Mouse (Mus musculus) liver, embryonic 16.5 days (tissue): ENCODE data around the gene Mctp1. TPM values are rescaled to one million over a fixed set of nuclear protein-coding genes. Genes with fewer than 3 reads are reported as not detected.

Experiments used
- ATAC-seq: fragments of 200-750 bp; cut with Nextera tagmentation; 2 replicates; pipeline ENCODE4 v1.8.0; 2017; ENCODE audit warnings: low read depth, mild to moderate bottlenecking, moderate number of reproducible peaks, moderate library complexity
- H3K27ac ChIP-seq: fragments of 300-500 bp; sonication (generic); 2 replicates; pipeline ENCODE4 v1.5.1; 2014; ENCODE audit warnings: mild to moderate bottlenecking, low read length
- H3K27me3 ChIP-seq: fragments of 300-500 bp; sonication (generic); 2 replicates; pipeline ENCODE4 v1.6.1; 2014; ENCODE audit warnings: low read depth, low read length, mixed read lengths; ENCODE audit not compliant: control insufficient read depth, insufficient read depth
- H3K36me3 ChIP-seq: fragments of 300-500 bp; sonication (generic); 2 replicates; pipeline ENCODE4 v1.6.1; 2014; ENCODE audit warnings: mild to moderate bottlenecking; ENCODE audit not compliant: control insufficient read depth, insufficient read depth
- H3K4me1 ChIP-seq: fragments of 300-500 bp; sonication (generic); 2 replicates; pipeline ENCODE4 v1.6.1; 2014; ENCODE audit warnings: low read depth, low read length, mixed read lengths; ENCODE audit not compliant: control insufficient read depth
- H3K4me2 ChIP-seq: fragments of 300-500 bp; sonication (generic); 2 replicates; pipeline ENCODE4 v1.6.1; 2014; ENCODE audit warnings: low read depth, low read length, mixed read lengths
- H3K4me3 ChIP-seq: fragments of 300-500 bp; sonication (generic); 2 replicates; pipeline ENCODE4 v1.5.1; 2014; ENCODE audit warnings: low read depth, mild to moderate bottlenecking, low read length
- H3K9ac ChIP-seq: fragments of 300-500 bp; sonication (generic); 2 replicates; pipeline ENCODE4 v1.6.1; 2014; ENCODE audit warnings: low read depth, low read length
- H3K9me3 ChIP-seq: fragments of 300-500 bp; sonication (generic); replicated peaks from 2 replicates; pipeline ENCODE4 v1.6.1; 2016; ENCODE audit warnings: low read length; ENCODE audit not compliant: control insufficient read depth
- WGBS: fragments of 180-500 bp; shearing (Covaris S2); extraction: QIAGEN DNeasy Blood & Tissue Kit; methylation state at CpG from one replicate; pipeline ENCODE4 v1.1.7; 2014; ENCODE audit not compliant: insufficient replicate concordance; 5-methylcytosine and 5-hydroxymethylcytosine counted together
- polyA plus RNA-seq: library from polyadenylated mRNA; unstranded; fragments of >200 nt; fragmentation: Nextera tagmentation; extraction: Ambion mirVana; gene quantifications from 2 replicates; pipeline ENCODE4 v1.2.1, GENCODE M21; 2015

Mctp1 gene
- polyA plus RNA-seq, 1 experiment from 2014 or later = 2.4 TPM

DNA sequence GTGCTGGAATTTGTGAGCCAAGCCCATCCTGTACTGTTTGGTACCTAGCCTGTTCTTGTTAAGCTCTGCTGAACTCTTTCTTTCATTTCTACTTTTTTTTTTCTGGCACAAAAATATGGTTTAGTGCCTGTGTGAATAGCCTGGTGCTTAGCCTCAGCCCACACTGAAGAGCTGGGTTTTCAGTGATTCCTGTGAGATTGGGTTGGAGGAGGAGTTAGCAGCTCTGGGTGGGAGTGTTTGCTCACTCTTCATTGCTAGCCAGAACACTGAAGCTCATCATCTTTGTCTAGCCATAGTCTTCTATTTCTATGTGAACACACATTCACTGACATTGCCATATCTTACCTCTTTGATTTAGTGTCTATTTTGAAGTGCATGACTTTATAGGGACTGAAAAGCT, 225.1 kb downstream of the Mctp1 start:
- H3K27me3 ChIP-seq = no peaks in the 10 kb centered on the region
- no peak overlapping the region for H3K27ac ChIP-seq
- no peak overlapping the region for H3K9ac ChIP-seq
- H3K36me3 ChIP-seq = no peaks in the 10 kb centered on the region
- no peak overlapping the region for H3K4me3 ChIP-seq
- ATAC-seq = no peak
- H3K9me3 ChIP-seq = no peaks in the 10 kb centered on the region
- H3K4me1 ChIP-seq = no peaks in the 10 kb centered on the region
- H3K4me2 ChIP-seq = no peak overlapping the region

DNA sequence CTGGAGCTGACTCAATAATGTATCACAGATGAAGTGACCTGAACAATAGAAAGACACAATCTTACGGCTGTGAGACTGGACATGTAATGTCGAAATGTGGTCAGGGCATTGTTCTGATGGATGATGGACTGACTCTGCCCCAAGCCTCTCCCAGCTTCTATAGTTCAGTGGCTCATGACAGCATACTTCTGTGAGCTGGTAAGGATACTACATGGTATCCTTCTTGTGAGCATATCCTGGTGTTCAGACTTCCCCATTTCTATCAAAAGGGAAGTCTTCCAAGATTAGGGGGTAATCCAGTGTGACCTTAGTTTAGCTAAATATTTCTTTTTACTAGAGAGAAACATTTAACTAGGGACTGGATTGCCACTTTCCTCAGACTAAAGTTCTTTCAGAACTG, 227.2 kb downstream of the Mctp1 start:
- Histone ChIP-seq H3K27me3 (no peaks in the 10 kb centered on the region), H3K27ac (no peak overlapping the region), H3K9ac (no peak overlapping the region), H3K4me2 (no peak overlapping the region), H3K9me3 (no peaks in the 10 kb centered on the region), H3K4me3 (no peak overlapping the region), H3K4me1 (no peaks in the 10 kb centered on the region), H3K36me3 (no peaks in the 10 kb centered on the region)
- WGBS = 64% methylated on average over 2 of the region's 2 CpGs
- ATAC-seq = no peak

DNA sequence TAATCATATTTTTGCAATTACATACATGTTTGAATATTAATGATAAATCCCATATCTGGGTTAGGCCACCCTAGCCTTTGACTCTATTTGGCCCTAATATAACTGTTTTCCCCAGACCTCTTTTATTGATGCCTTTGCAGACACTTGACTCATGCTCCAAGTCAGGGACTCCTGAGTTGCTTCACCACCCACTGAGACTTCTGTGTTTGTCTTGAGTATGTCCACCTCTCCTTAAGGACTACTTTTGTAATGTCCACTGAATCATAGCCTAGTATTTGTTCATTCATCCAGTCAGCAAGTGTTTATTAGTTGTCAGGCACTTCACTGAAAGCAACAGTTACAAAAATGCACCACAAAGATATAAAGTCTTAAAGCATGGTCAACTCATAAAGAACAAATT, 235.8 kb downstream of the Mctp1 start:
- Histone ChIP-seq H3K4me2 (no peak overlapping the region), H3K9ac (no peak overlapping the region), H3K27ac (no peak overlapping the region), H3K36me3 (no peaks in the 10 kb centered on the region), H3K9me3 (no peaks in the 10 kb centered on the region), H3K4me1 (no peaks in the 10 kb centered on the region), H3K4me3 (no peak overlapping the region), H3K27me3 (no peaks in the 10 kb centered on the region)
- no peak for ATAC-seq

DNA sequence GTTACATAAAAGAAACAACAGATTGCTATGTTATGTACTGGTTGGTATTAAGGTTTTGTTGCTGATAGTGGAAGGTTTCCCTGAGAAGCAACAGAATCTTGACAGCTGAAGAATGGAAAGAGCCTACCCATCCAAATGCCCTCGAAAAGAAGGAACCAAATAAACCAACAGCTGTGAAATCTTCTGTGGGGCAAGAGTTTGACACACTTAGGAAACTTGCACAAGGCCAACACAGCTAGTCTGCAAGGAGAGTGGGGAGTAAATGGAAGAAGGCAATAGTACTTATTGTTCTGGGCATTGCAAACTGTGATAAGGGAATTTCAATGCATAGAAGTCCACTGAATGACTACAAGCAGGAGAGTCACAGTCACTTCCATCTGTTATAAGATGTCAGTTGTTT, 236.2 kb downstream of the Mctp1 start:
- Histone ChIP-seq H3K4me3 (no peak overlapping the region), H3K36me3 (no peaks in the 10 kb centered on the region), H3K27ac (no peak overlapping the region), H3K9me3 (no peaks in the 10 kb centered on the region), H3K9ac (no peak overlapping the region), H3K27me3 (no peaks in the 10 kb centered on the region), H3K4me1 (no peaks in the 10 kb centered on the region), H3K4me2 (no peak overlapping the region)
- no peak for ATAC-seq
- WGBS = 21% methylated on average over 1 of the region's 1 CpGs

DNA sequence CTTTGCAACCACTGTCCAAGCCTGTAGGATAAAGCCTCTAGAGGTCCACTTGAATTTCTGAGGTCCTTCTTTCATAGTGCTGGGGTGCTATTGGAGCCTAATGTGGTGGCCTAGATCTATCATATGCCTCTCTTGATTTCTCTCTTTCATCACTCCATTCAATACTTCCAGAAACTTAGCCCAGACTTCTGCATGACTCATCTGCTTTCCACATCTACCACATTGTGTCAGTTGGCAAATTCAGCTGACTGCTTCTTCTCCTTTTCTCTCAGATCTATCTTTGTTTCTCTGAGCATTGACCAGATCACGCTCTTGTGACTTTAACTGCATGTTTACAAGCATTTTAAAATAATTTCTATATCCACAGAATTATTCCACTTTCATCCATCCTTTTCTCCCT, 249.4 kb downstream of the Mctp1 start:
- 33% methylated on average over 1 of the region's 1 CpGs for WGBS
- no peak overlapping the region for H3K4me3 ChIP-seq
- no peaks in the 10 kb centered on the region for H3K36me3 ChIP-seq
- H3K4me1 ChIP-seq = no peaks in the 10 kb centered on the region
- ATAC-seq = no peak
- H3K9me3 ChIP-seq = no peaks in the 10 kb centered on the region
- H3K27ac ChIP-seq = no peak overlapping the region
- H3K27me3 ChIP-seq = no peaks in the 10 kb centered on the region
- H3K4me2 ChIP-seq = no peak overlapping the region
- no peak overlapping the region for H3K9ac ChIP-seq

DNA sequence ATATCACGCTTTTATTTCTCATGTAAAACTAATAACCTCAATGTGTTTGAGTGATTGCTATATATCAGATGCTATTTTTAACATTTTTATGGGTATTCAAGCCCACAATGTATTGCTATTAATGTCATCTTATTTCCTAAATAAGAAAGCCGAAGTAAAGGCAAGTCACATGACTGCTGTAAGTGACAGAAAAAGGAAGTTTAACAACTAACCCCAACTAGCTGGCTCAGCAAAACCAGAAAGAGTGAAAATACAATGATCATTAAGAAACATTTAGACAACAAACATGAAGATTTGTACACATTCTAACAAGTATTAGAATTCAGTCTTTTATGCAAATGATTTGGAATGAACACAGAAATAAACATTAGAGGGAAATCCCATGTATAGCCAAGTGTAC, 253.9 kb downstream of the Mctp1 start:
- Histone ChIP-seq H3K36me3 (no peaks in the 10 kb centered on the region), H3K9me3 (no peaks in the 10 kb centered on the region), H3K9ac (no peak overlapping the region), H3K4me3 (no peak overlapping the region), H3K27ac (no peak overlapping the region), H3K4me2 (no peak overlapping the region), H3K4me1 (no peaks in the 10 kb centered on the region), H3K27me3 (no peaks in the 10 kb centered on the region)
- WGBS = 35% methylated on average over 2 of the region's 2 CpGs
- no peak for ATAC-seq

DNA sequence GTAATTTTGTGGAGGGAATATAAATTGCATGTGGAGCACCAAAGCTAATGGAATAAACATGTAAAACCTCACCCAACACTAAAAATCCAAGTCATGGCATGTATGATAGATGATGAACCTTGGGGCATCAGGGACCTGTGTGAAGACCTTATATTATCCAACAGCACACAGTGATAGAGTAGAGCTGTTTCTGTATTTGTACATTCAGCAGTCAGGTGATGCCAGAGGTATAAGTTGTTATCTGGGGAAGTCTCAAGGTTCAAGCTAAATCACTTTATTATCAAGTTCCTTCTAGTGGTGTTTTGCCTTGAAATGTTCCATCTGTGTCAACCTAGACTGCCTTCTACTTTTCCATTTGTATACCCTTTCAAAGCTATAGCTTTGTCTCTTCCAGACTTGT, 275.2 kb downstream of the Mctp1 start:
- no peak overlapping the region for H3K27ac ChIP-seq
- no peak overlapping the region for H3K9ac ChIP-seq
- ATAC-seq = no peak
- no peaks in the 10 kb centered on the region for H3K4me1 ChIP-seq
- no peak overlapping the region for H3K4me3 ChIP-seq
- no peaks in the 10 kb centered on the region for H3K36me3 ChIP-seq
- no peak overlapping the region for H3K4me2 ChIP-seq
- no peaks in the 10 kb centered on the region for H3K27me3 ChIP-seq
- H3K9me3 ChIP-seq = no peaks in the 10 kb centered on the region

DNA sequence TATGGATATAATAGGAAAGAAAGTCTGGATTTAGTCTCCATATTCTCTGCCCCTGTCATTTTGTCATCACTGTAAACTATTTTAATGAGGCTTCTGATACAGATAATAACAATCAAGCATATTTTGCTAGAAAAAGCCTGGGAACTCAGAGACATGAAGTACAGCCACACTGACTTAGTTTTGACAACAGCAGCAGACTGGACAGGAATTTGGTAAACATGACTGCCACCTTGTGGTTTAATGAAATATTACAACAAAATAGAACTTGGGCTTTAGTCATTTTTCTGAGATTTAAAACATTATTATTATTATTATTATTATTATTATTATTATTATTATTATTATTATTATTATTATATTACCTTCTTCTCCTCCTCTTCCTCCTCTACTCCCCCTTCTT, 297.0 kb downstream of the Mctp1 start:
- H3K36me3 ChIP-seq = no peaks in the 10 kb centered on the region
- H3K4me2 ChIP-seq = no peak overlapping the region
- no peaks in the 10 kb centered on the region for H3K9me3 ChIP-seq
- ATAC-seq = no peak
- no peaks in the 10 kb centered on the region for H3K27me3 ChIP-seq
- H3K27ac ChIP-seq = no peak overlapping the region
- H3K9ac ChIP-seq = no peak overlapping the region
- no peaks in the 10 kb centered on the region for H3K4me1 ChIP-seq
- H3K4me3 ChIP-seq = no peak overlapping the region

DNA sequence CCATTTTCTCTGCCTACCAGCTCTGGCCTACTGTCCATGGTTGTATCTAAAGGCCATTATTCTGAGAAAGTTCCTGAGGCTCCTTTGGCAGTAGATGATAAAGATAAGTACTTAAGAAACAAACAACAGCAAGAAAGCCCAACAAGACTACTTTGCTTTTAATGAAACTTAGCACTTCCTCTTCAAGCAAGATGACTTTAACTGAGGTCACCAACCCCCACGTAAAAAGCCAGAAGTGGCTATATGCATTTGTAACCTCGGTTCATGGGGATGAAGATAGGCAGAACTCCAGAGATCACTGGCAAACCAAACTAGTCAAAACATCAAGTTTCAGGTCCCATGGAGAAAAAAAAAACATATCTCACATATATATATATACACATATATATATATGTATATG, 305.0 kb downstream of the Mctp1 start:
- no peak for ATAC-seq
- Histone ChIP-seq H3K4me2 (no peak overlapping the region), H3K4me3 (no peak overlapping the region), H3K9me3 (no peaks in the 10 kb centered on the region), H3K9ac (no peak overlapping the region), H3K4me1 (no peaks in the 10 kb centered on the region), H3K27ac (no peak overlapping the region), H3K27me3 (no peaks in the 10 kb centered on the region), H3K36me3 (no peaks in the 10 kb centered on the region)
- 45% methylated on average over 2 of the region's 2 CpGs for WGBS

DNA sequence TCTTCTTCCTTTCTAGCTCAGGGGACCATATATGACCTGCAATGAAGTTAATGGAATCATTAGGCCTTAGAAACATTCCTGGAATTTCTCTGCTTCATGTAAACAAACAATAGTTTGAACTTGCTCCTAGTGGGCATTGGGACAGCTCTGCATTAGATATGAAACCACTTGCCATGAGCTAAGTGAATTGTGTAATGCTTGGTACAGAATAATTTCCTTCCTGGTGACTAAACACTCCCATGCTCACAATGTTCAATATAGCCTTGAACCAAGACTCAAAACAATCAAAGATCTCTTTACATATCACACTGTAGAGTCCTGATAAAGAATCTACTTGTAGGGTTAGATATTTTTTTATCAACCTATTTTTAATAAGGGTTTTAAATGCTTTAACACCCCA, 305.8 kb downstream of the Mctp1 start:
- Histone ChIP-seq H3K4me2 (no peak overlapping the region), H3K9me3 (no peaks in the 10 kb centered on the region), H3K27ac (no peak overlapping the region), H3K9ac (no peak overlapping the region), H3K36me3 (no peaks in the 10 kb centered on the region), H3K4me1 (no peaks in the 10 kb centered on the region), H3K27me3 (no peaks in the 10 kb centered on the region), H3K4me3 (no peak overlapping the region)
- no peak for ATAC-seq
